Mouse (Mus musculus) heart, embryonic 14.5 days (tissue): ENCODE results near the gene Inka1. TPM values are rescaled to one million over a fixed set of nuclear protein-coding genes. Genes with fewer than 3 reads are reported as not detected.
A peak's percentile ranks its signal among the peaks of the same experiment; 100 is the strongest.

Experiments used
- ATAC-seq: fragments of 200-750 bp; cut with Nextera tagmentation; 2 replicates; pipeline ENCODE4 v1.8.0; 2017; ENCODE audit warnings: low read depth, moderate TSS enrichment; ENCODE audit not compliant: insufficient number of reproducible peaks, insufficient read depth, low FRiP score
- H3K27ac ChIP-seq, 2 experiments: fragments of 200-500 bp in 1 of 2; fragments of 300-500 bp in 1 of 2; sonication (generic) in 1 of 2; replicated peaks in 1 of 2; 2 replicates each; pipeline ENCODE4 v1.5.1; 2012 to 2014; ENCODE audit warnings: low read depth in 2 of 2, low read length in 2 of 2, control low read depth in 1 of 2, mild to moderate bottlenecking in 1 of 2, mixed read lengths in 1 of 2; ENCODE audit not compliant: control insufficient read depth in 1 of 2, insufficient read depth in 1 of 2
- H3K27me3 ChIP-seq: fragments of 300-500 bp; sonication (generic); 2 replicates; pipeline ENCODE4 v1.6.1; 2014; ENCODE audit warnings: mild to moderate bottlenecking, low read length, control low read depth; ENCODE audit not compliant: control insufficient read depth, insufficient read depth
- H3K36me3 ChIP-seq: fragments of 300-500 bp; sonication (generic); 2 replicates; pipeline ENCODE4 v1.6.1; 2014; ENCODE audit warnings: mild to moderate bottlenecking, control low read depth, low read length, mixed read lengths; ENCODE audit not compliant: control insufficient read depth, insufficient read depth
- H3K4me1 ChIP-seq, 2 experiments: fragments of 200-500 bp in 1 of 2; fragments of 300-500 bp in 1 of 2; sonication (generic) in 1 of 2; 2 replicates each; pipeline ENCODE4 v1.6.1; 2012 to 2014; ENCODE audit warnings: low read length in 2 of 2, control low read depth in 1 of 2, mixed read lengths in 1 of 2; ENCODE audit not compliant: control insufficient read depth in 2 of 2, insufficient read depth in 2 of 2
- H3K4me2 ChIP-seq: fragments of 300-500 bp; sonication (generic); 2 replicates; pipeline ENCODE4 v1.6.1; 2014; ENCODE audit warnings: mild to moderate bottlenecking, low read length
- H3K4me3 ChIP-seq, 2 experiments: fragments of 200-500 bp in 1 of 2; fragments of 300-500 bp in 1 of 2; sonication (generic) in 1 of 2; 2 replicates each; pipeline ENCODE4 v1.5.1; 2012 to 2014; ENCODE audit warnings: low read length in 2 of 2, mild to moderate bottlenecking in 2 of 2, control low read depth in 1 of 2, low read depth in 1 of 2, moderate library complexity in 1 of 2; ENCODE audit not compliant: control insufficient read depth in 1 of 2, insufficient read depth in 1 of 2
- H3K9ac ChIP-seq: fragments of 300-500 bp; sonication (generic); 2 replicates; pipeline ENCODE4 v1.6.1; 2014; ENCODE audit warnings: mild to moderate bottlenecking, low read length
- H3K9me3 ChIP-seq: fragments of 300-500 bp; sonication (generic); 2 replicates; pipeline ENCODE4 v1.6.1; 2016; ENCODE audit warnings: low read length, control low read depth; ENCODE audit not compliant: control insufficient read depth
- WGBS: fragments of 180-500 bp; shearing (Covaris S2); extraction: QIAGEN DNeasy Blood & Tissue Kit; methylation state at CpG from one replicate; pipeline ENCODE4 v1.1.7; 2014; 5-methylcytosine and 5-hydroxymethylcytosine counted together
- polyA plus RNA-seq: library from polyadenylated mRNA; unstranded; fragments of >200 nt; fragmentation: Nextera tagmentation; extraction: Ambion mirVana; gene quantifications from 2 replicates; pipeline ENCODE4 v1.2.1, GENCODE M21; 2014

Inka1 gene
- polyA plus RNA-seq, 1 experiment from 2014 or later: 49.2 TPM

GRCm38 (mm10) chr9:107936215-107936822, 49.4 kb downstream of the Inka1 start:
- no peaks in the 10 kb centered on the region for H3K9me3 ChIP-seq
- ATAC-seq: no peak

DNA sequence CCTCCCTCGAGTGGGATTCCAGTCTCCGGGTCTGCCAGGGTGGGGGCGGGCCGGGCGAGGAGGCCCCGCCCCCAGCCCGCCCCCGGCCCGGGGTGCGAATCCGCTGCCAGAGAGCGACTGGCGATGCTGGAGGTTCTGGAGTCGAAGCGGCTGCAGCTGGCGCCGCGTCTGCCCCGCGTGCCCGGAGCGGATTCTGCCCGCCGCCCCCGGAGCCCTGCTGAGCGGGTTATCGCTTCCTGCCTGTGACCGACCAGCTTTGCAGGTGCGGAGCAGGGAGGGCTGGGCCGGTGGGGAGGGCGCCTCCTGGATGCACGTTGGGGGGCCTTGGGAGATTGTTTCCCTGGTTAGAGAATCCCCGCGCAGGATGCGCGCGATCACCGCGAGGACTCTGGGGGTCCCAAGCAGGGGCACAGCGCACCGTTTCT, 49.9 kb downstream of the Inka1 start:
- Histone ChIP-seq H3K9me3 (no peaks in the 10 kb centered on the region), H3K36me3 (no peaks in the 10 kb centered on the region), H3K27me3 (peaks cover 47% of the 10 kb centered on the region), H3K4me1 (peaks cover 0 to 13% of the 10 kb centered on the region in 2 experiments; a peak in 2 of 4 replicates), H3K4me3 (peak overlapping the region; percentile 42 to 49), H3K27ac (no peak overlapping the region), H3K4me2 (peak overlapping the region; percentile 90), H3K9ac (peak overlapping the region; percentile 68)
- no peak for ATAC-seq
- WGBS: 1% methylated on average over 41 of the region's 41 CpGs

More at GRCm38 (mm10) chr9:107936215-107936822, 49.4 kb downstream of the Inka1 start:
- H3K27ac ChIP-seq: no peak overlapping the region
- peaks cover 0 to 13% of the 10 kb centered on the region in 2 experiments; a peak in 2 of 4 replicates for H3K4me1 ChIP-seq
- peaks cover 47% of the 10 kb centered on the region for H3K27me3 ChIP-seq
- peak overlapping the region; percentile 68 for H3K9ac ChIP-seq
- peak overlapping the region; percentile 42 to 49 for H3K4me3 ChIP-seq
- peak overlapping the region; percentile 90 for H3K4me2 ChIP-seq
- H3K36me3 ChIP-seq: no peaks in the 10 kb centered on the region
- WGBS: 5% methylated on average over 29 of the region's 29 CpGs

DNA sequence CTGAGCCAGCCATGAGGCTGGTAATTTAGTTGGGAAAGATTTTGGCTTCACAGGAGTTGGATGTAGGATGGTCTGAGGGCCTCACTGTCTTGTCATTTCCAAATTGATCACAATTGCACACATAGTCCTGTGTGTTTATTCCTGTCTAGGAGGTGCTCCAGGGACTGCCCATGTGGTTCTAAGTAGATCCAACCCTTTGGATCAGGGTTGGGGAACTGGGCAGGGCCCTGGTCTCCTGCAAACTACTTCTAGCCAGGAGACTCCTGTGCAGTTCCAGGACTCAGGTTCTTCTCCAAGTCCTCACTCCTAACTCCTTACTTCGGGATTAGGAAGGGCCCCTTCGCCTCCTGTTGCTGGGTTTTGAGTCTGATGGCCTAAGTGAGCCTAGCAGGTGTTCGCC, 50.3 kb downstream of the Inka1 start, which contains the start of gene Camkv:
Gene Camkv, plus strand, starts transcription at position 301 of the 400 bp plus-strand sequence.
- no peak for ATAC-seq
- no peak within 1 kb of the TSS for H3K27ac ChIP-seq
- 17% methylated on average over 3 of the region's 3 CpGs for WGBS

More for the DNA sequence above, 50.3 kb downstream of the Inka1 start, which contains the start of gene Camkv:
- H3K9ac ChIP-seq: peak within 1 kb of the TSS; percentile 68
- no peaks in the 10 kb centered on the region for H3K9me3 ChIP-seq
- H3K4me1 ChIP-seq: peaks cover 0 to 13% of the 10 kb centered on the region in 2 experiments; a peak in 2 of 4 replicates
- H3K36me3 ChIP-seq: no peaks in the 10 kb centered on the region
- peaks cover 47% of the 10 kb centered on the region for H3K27me3 ChIP-seq
- peak within 1 kb of the TSS; percentile 42 to 49 for H3K4me3 ChIP-seq
- peak within 1 kb of the TSS; percentile 90 for H3K4me2 ChIP-seq

Other genes with a start within 250 kb of the Inka1 start
- 116 and 118 TPM in 2 replicates for gene Rbm5, start 214.9 kb downstream of the Inka1 start, polyA plus RNA-seq
- 41.5 and 42.8 TPM in 2 replicates for gene Rbm6, start 112.6 kb downstream of the Inka1 start, polyA plus RNA-seq
- 8.2 and 9.4 TPM in 2 replicates for gene Mon1a, start 97.7 kb downstream of the Inka1 start, polyA plus RNA-seq
- gene Mst1r, start 79.0 kb downstream of the Inka1 start, polyA plus RNA-seq: 1.00 and 1.5 TPM in 2 replicates
- not detected in 2 replicates for gene Actl11, start 57.4 kb downstream of the Inka1 start, polyA plus RNA-seq
- gene Camkv, start 50.2 kb downstream of the Inka1 start, polyA plus RNA-seq: 0.07 and 0.13 TPM in 2 replicates
- 8.6 and 10.2 TPM in 2 replicates for gene Traip, start 35.7 kb downstream of the Inka1 start, polyA plus RNA-seq
- gene Uba7, start 10.4 kb downstream of the Inka1 start, polyA plus RNA-seq: 33.1 and 34.2 TPM in 2 replicates
- 2.1 and 3.8 TPM in 2 replicates for gene Gm20661, start 2.8 kb downstream of the Inka1 start, polyA plus RNA-seq
- 4.8 and 8.4 TPM in 2 replicates for gene Cdhr4, start 6.6 kb upstream of the Inka1 start, polyA plus RNA-seq
- gene Gm20662, start 10.5 kb upstream of the Inka1 start, polyA plus RNA-seq: 0.55 and 0.71 TPM in 2 replicates
- 21.9 and 22.5 TPM in 2 replicates for gene Ip6k1, start 16.6 kb upstream of the Inka1 start, polyA plus RNA-seq
- 17.4 and 18.8 TPM in 2 replicates for gene Gmppb, start 63.4 kb upstream of the Inka1 start, polyA plus RNA-seq
- 2.0 and 2.1 TPM in 2 replicates for gene Amigo3, start 67.3 kb upstream of the Inka1 start, polyA plus RNA-seq
- gene Mst1, start 94.6 kb upstream of the Inka1 start, polyA plus RNA-seq: not detected in 2 replicates
- gene Rnf123, start 97.5 kb upstream of the Inka1 start, polyA plus RNA-seq: 37.2 and 37.9 TPM in 2 replicates
- 48.7 and 50.8 TPM in 2 replicates for gene Apeh, start 108.7 kb upstream of the Inka1 start, polyA plus RNA-seq
- gene Bsn, start 204.5 kb upstream of the Inka1 start, polyA plus RNA-seq: 0.09 and 0.16 TPM in 2 replicates